Mouse (Mus musculus): Measurements from ENCODE around the gene Prune1. TPM values are rescaled to one million over a fixed set of nuclear protein-coding genes. Genes with fewer than 3 reads are reported as not detected.

Prune1 gene
- total and polyA plus RNA-seq, 2 experiments from 2014 or later: 77.3 to 78.9 TPM

DNA sequence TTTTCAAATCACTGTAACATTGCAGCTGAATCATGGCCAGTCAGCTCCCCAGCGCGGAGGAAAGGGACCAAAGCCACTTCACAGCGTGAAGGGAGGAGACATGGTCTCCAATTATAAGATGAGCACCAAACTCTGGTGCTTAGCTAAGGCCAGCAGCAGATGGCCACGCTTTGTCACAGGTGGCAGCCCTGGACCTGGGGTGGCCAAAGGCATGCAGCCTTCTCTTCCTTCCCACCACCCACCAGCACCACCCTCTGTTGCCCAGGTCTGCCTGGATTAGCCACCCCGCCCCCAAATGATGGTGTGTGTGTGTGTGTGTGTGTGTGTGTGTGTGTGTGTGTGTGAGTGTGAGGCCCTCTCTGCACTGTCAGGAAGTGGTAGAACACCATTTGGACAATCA lies 8.4 kb downstream of the Prune1 start:
- no peaks in the 10 kb centered on the region for H3K27me3 ChIP-seq (ENCODE audit: insufficient read depth, low read length)
- no peak for TF ChIP-seq CTCF (IDR thresholded peaks at IDR 0.05)
- H3K4me3 ChIP-seq (ENCODE audit: low read depth, low read length): no peak overlapping the region
- no peaks in the 10 kb centered on the region for H3K4me1 ChIP-seq (ENCODE audit: insufficient read depth, low read length)
- H3K9ac ChIP-seq (replicated peaks; ENCODE audit: low read length, poor library complexity, severe bottlenecking): no peak overlapping the region
- ATAC-seq (ENCODE audit: low FRiP score) (no peak), DNase-seq (ENCODE audit: low spot score) (no peak)
- 85% methylated on average over 5 of the region's 5 CpGs for WGBS
- no peaks in the 10 kb centered on the region for H3K9me3 ChIP-seq (ENCODE audit: low read length)
- H3K27ac ChIP-seq (ENCODE audit: low read depth, low read length): no peak overlapping the region
- H3K36me3 ChIP-seq (ENCODE audit: insufficient read depth, low read length): peaks cover 8% of the 10 kb centered on the region; the same call in 1 of the 2 replicates
- no peak overlapping the region for H3K4me2 ChIP-seq (ENCODE audit: low read depth, low read length, poor library complexity, severe bottlenecking)

DNA sequence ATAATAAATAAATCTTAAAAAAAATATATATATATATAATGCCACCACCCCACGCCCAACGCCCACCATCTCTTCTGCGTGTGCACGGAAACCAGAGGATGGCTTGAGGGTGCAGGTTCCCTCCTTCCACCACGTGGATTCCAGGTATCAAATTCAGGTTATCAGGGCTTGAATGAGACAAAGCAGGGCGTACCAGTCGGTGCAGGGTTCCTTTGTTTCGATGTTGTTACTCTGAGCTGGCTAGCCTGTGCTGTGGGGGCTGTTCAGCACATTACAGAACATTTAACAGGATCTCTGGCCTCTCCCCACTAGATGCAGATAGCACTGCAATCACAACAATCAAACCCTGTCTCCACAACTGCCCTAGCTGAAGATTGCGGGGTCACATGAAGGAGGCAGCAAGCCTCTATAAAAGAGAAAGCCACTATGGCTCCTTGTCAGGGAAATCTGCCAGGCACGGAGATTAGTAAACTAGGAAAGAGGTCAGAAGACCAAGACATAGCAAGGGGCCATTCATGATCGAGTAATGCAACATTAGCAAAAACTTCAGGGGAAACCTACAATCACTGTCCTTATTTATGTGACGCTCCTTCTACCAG lies 11.0 kb downstream of the Prune1 start:
- ATAC-seq (ENCODE audit: low FRiP score) (no peak), DNase-seq (ENCODE audit: low spot score) (no peak)
- Histone ChIP-seq H3K36me3 (ENCODE audit: insufficient read depth, low read length) (peaks cover 25% of the 10 kb centered on the region), H3K4me3 (ENCODE audit: low read depth, low read length) (no peak overlapping the region), H3K9ac (replicated peaks; ENCODE audit: low read length, poor library complexity, severe bottlenecking) (no peak overlapping the region), H3K4me1 (ENCODE audit: insufficient read depth, low read length) (no peaks in the 10 kb centered on the region), H3K27me3 (ENCODE audit: insufficient read depth, low read length) (no peaks in the 10 kb centered on the region), H3K4me2 (ENCODE audit: low read depth, low read length, poor library complexity, severe bottlenecking) (no peak overlapping the region), H3K9me3 (ENCODE audit: low read length) (no peaks in the 10 kb centered on the region), H3K27ac (ENCODE audit: low read depth, low read length) (no peak overlapping the region)
- no peak for TF ChIP-seq CTCF (IDR thresholded peaks at IDR 0.05)
- WGBS: 85% methylated on average over 12 of the region's 12 CpGs

DNA sequence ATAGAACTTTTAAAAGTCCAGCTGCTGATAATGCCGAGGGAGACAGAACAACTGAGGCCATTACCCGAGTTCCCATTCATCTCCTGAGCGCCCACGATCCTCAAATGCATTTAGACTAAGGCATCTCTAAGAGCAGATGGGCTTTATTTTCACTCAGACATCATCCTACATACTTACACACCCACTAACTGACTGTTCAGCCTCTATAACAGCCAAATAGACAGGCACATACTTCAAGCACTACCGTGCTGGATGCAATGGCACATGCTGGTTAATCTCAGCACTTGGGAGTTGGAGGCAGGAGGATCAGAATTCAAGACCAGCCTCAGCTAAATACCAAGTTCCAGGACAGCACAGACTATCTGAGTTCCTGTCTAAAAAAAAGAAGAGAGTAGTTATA lies 12.1 kb downstream of the Prune1 start:
- Histone ChIP-seq H3K4me3 (ENCODE audit: low read depth, low read length) (no peak overlapping the region), H3K4me1 (ENCODE audit: insufficient read depth, low read length) (no peaks in the 10 kb centered on the region), H3K9ac (replicated peaks; ENCODE audit: low read length, poor library complexity, severe bottlenecking) (no peak overlapping the region), H3K4me2 (ENCODE audit: low read depth, low read length, poor library complexity, severe bottlenecking) (no peak overlapping the region), H3K36me3 (ENCODE audit: insufficient read depth, low read length) (peaks cover 29% of the 10 kb centered on the region), H3K27ac (ENCODE audit: low read depth, low read length) (no peak overlapping the region), H3K27me3 (ENCODE audit: insufficient read depth, low read length) (no peaks in the 10 kb centered on the region), H3K9me3 (ENCODE audit: low read length) (no peaks in the 10 kb centered on the region)
- no peak for TF ChIP-seq CTCF (IDR thresholded peaks at IDR 0.05)
- WGBS: 86% methylated on average over 5 of the region's 5 CpGs
- no peak for DNase-seq (ENCODE audit: low spot score)
- no peak for ATAC-seq (ENCODE audit: low FRiP score)

DNA sequence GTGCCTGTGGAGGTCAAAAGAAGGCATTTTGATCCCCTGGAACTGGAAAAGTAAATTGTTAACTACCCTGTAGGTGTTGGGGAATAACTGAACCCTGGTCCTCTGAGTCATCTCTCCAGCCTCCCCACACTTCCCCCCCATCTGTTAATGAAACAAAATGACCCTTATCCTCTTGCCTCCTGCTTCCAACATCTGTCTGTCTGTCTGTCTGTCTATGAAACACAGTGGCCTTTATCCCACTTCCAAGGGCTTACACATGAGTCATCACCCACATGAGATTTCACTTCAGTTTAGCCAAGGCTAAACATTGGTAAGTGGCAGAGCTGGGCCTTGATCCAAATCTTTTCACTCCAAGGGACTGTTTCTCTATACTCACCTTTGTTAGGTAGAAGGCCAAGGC lies 14.0 kb downstream of the Prune1 start:
- Histone ChIP-seq H3K4me1 (ENCODE audit: insufficient read depth, low read length) (no peaks in the 10 kb centered on the region), H3K36me3 (ENCODE audit: insufficient read depth, low read length) (peaks cover 45% of the 10 kb centered on the region), H3K4me3 (ENCODE audit: low read depth, low read length) (no peak overlapping the region), H3K27me3 (ENCODE audit: insufficient read depth, low read length) (no peaks in the 10 kb centered on the region), H3K4me2 (ENCODE audit: low read depth, low read length, poor library complexity, severe bottlenecking) (no peak overlapping the region), H3K9ac (replicated peaks; ENCODE audit: low read length, poor library complexity, severe bottlenecking) (no peak overlapping the region), H3K27ac (ENCODE audit: low read depth, low read length) (no peak overlapping the region), H3K9me3 (ENCODE audit: low read length) (no peaks in the 10 kb centered on the region)
- TF ChIP-seq CTCF (IDR thresholded peaks at IDR 0.05): no peak
- DNase-seq (ENCODE audit: low spot score) (no peak), ATAC-seq (ENCODE audit: low FRiP score) (no peak)

DNA sequence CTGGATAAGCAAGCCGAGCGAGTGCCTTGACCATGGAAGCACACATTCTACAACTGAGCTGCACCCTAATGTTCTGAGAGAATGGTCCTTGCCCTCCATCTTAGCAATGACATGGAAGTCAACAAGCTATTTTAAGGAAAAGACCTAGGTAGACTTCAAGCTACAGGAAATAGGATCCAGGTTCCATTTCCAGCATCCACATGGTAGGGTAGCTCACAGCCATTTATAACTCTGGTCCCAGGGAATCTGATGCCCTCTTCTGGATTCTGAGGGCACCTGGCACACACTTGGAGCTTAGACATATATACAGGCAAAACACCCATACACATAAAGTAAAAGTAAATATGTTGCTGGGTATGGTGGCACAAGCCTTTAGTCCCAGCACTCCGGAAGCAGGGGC lies 15.8 kb downstream of the Prune1 start:
- Histone ChIP-seq H3K27me3 (ENCODE audit: insufficient read depth, low read length) (no peaks in the 10 kb centered on the region), H3K36me3 (ENCODE audit: insufficient read depth, low read length) (peaks cover 55% of the 10 kb centered on the region), H3K4me2 (ENCODE audit: low read depth, low read length, poor library complexity, severe bottlenecking) (no peak overlapping the region), H3K4me1 (ENCODE audit: insufficient read depth, low read length) (no peaks in the 10 kb centered on the region), H3K27ac (ENCODE audit: low read depth, low read length) (no peak overlapping the region), H3K9me3 (ENCODE audit: low read length) (no peaks in the 10 kb centered on the region), H3K4me3 (ENCODE audit: low read depth, low read length) (no peak overlapping the region), H3K9ac (replicated peaks; ENCODE audit: low read length, poor library complexity, severe bottlenecking) (no peak overlapping the region)
- no peak for TF ChIP-seq CTCF (IDR thresholded peaks at IDR 0.05)
- DNase-seq (ENCODE audit: low spot score) (no peak), ATAC-seq (ENCODE audit: low FRiP score) (no peak)
- 97% methylated on average over 3 of the region's 3 CpGs for WGBS

DNA sequence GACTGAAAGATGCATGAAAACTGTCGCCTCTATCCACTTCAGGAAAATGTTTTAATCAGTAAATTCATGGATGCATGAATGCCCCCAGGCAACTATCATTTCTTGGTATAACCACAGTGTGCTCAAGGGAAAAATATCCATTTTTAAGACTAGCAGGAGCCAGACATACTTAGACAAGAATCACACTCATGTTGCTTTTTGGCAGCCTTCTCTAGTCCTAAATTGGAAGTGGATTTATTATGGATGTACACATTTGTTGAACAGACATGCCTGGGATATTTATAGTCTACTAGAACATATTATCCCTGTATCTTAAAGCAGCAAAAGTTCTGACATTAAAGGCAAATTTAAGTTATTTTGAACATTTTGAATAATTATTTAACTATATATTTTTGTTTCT lies 17.2 kb downstream of the Prune1 start:
- ATAC-seq (ENCODE audit: low FRiP score): no peak
- WGBS: 69% methylated on average over 1 of the region's 1 CpGs
- peaks cover 58% of the 10 kb centered on the region for H3K36me3 ChIP-seq (ENCODE audit: insufficient read depth, low read length)

More for the DNA sequence above, 17.2 kb downstream of the Prune1 start:
- H3K9ac ChIP-seq (replicated peaks; ENCODE audit: low read length, poor library complexity, severe bottlenecking): no peak overlapping the region
- no peak for DNase-seq (ENCODE audit: low spot score)
- no peak for TF ChIP-seq CTCF (IDR thresholded peaks at IDR 0.05)
- H3K4me3 ChIP-seq (ENCODE audit: low read depth, low read length): no peak overlapping the region
- H3K9me3 ChIP-seq (ENCODE audit: low read length): no peaks in the 10 kb centered on the region
- no peak overlapping the region for H3K4me2 ChIP-seq (ENCODE audit: low read depth, low read length, poor library complexity, severe bottlenecking)
- H3K27ac ChIP-seq (ENCODE audit: low read depth, low read length): no peak overlapping the region
- no peaks in the 10 kb centered on the region for H3K4me1 ChIP-seq (ENCODE audit: insufficient read depth, low read length)
- no peaks in the 10 kb centered on the region for H3K27me3 ChIP-seq (ENCODE audit: insufficient read depth, low read length)
